Mouse (Mus musculus): Measurements from ENCODE around the gene Stxbp2. TPM values are rescaled to one million over a fixed set of nuclear protein-coding genes. Genes with fewer than 3 reads are reported as not detected.
A peak's percentile ranks its signal among the peaks of the same experiment; 100 is the strongest.

The Stxbp2 gene
- polyA plus RNA-seq, 1 experiment from 2014 or later = 16.7 TPM

DNA sequence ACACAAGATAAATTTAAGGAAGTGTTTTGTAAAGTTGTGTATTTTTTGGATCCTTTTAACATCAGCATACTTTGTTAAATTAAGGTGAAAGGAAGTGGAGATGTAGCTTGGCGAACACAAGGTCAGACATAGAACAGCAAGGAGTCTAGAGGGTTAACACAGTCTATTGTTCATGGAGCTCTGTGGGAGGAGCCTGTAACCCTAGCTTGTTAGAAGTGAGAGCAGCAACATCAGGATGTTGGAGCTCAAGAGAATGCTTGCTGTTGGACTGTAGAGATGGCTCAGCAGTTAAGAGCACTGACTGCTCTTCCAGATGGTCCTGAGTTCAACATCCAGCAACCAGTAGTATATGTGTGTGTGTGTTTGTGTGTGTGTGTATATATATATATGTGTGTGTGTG, 18.2 kb downstream of the Stxbp2 start:
- Histone ChIP-seq H3K27me3 (ENCODE audit: control insufficient read depth, insufficient read depth, low read length) (no peaks in the 10 kb centered on the region), H3K27ac (ENCODE audit: low read depth, low read length) (no peak overlapping the region), H3K4me3 (ENCODE audit: low read depth, low read length) (no peak overlapping the region), H3K9me3 (ENCODE audit: control insufficient read depth, low read length) (no peaks in the 10 kb centered on the region), H3K9ac (ENCODE audit: low read length) (no peak overlapping the region), H3K4me2 (no peak overlapping the region), H3K36me3 (ENCODE audit: control insufficient read depth, insufficient read depth, low read length) (no peaks in the 10 kb centered on the region), H3K4me1 (ENCODE audit: control insufficient read depth, insufficient read depth, low read length) (no peaks in the 10 kb centered on the region)
- WGBS = 27% methylated on average over 1 of the region's 1 CpGs
- DNase-seq (ENCODE audit: low spot score, missing footprints) (no peak), ATAC-seq (ENCODE audit: low FRiP score) (no peak)

DNA sequence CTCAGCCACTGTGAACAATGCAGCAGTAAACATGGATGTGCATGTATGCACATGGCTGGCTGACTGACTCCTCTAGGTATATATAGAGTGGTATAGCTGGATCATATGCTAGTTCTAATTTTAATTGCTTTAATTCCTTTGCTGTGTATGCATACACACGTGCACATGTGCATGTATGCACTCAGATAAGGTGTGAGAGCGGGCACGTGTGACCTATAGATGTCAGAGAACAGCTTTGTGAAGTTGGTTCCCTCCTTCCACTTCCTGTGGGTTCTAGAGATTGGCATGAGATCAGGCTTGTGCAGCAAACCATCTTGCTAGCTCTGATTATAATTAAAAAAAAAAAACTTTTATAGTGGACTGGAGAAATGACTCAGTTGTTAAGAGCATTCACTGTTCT, 22.1 kb downstream of the Stxbp2 start:
- no peak for DNase-seq (ENCODE audit: low spot score, missing footprints)
- H3K4me2 ChIP-seq = no peak overlapping the region
- no peak overlapping the region for H3K27ac ChIP-seq (ENCODE audit: low read depth, low read length)
- H3K9ac ChIP-seq (ENCODE audit: low read length) = no peak overlapping the region
- H3K4me1 ChIP-seq (ENCODE audit: control insufficient read depth, insufficient read depth, low read length) = peaks cover 8% of the 10 kb centered on the region
- H3K4me3 ChIP-seq (ENCODE audit: low read depth, low read length) = no peak overlapping the region
- no peaks in the 10 kb centered on the region for H3K9me3 ChIP-seq (ENCODE audit: control insufficient read depth, low read length)
- no peaks in the 10 kb centered on the region for H3K36me3 ChIP-seq (ENCODE audit: control insufficient read depth, insufficient read depth, low read length)
- no peak for ATAC-seq (ENCODE audit: low FRiP score)
- 71% methylated on average over 3 of the region's 3 CpGs for WGBS
- no peaks in the 10 kb centered on the region for H3K27me3 ChIP-seq (ENCODE audit: control insufficient read depth, insufficient read depth, low read length)

DNA sequence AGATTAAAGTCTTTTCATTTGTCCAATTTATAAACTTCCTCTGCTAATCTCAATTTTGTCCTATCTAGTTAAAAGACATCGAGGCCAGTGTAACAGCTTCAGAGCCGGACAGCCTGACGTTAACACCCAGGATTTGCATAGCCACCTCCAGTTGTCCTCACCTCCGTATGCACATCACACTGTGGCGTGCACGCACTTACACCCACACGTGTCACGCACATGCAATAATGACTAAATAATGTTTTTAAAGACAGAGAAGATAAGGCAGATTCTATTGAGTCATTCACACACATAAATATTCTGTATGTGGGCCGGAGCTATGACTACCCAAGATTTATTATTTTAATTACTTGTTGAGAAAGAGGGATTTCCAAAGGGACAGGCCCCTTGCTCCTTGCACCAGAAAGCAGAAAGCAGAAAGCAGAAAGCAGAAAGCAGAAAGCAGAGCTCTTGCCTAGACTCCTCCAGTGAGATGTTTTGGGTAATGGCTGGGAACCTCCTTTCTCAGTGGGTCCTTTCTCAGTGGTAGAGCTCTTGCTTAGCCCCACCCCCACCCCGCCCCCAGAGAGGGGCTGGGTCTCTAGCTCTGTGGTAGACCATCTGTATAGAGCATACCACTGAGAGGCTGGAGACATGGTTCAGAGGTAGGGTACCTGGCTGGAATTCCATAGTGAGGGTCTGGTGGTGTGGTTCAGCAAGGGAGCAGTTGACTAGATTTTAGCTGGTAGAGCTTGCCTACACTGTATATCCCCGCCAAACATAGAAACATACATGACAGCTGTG, 24.2 kb downstream of the Stxbp2 start:
- no peaks in the 10 kb centered on the region for H3K27me3 ChIP-seq (ENCODE audit: control insufficient read depth, insufficient read depth, low read length)
- no peaks in the 10 kb centered on the region for H3K36me3 ChIP-seq (ENCODE audit: control insufficient read depth, insufficient read depth, low read length)
- no peak overlapping the region for H3K9ac ChIP-seq (ENCODE audit: low read length)
- no peak overlapping the region for H3K4me2 ChIP-seq
- H3K4me1 ChIP-seq (ENCODE audit: control insufficient read depth, insufficient read depth, low read length) = peaks cover 8% of the 10 kb centered on the region
- H3K27ac ChIP-seq (ENCODE audit: low read depth, low read length) = no peak overlapping the region
- DNase-seq (ENCODE audit: low spot score, missing footprints) (no peak), ATAC-seq (ENCODE audit: low FRiP score) (no peak)
- no peak overlapping the region for H3K4me3 ChIP-seq (ENCODE audit: low read depth, low read length)
- WGBS = 75% methylated on average over 11 of the region's 11 CpGs
- H3K9me3 ChIP-seq (ENCODE audit: control insufficient read depth, low read length) = no peaks in the 10 kb centered on the region

DNA sequence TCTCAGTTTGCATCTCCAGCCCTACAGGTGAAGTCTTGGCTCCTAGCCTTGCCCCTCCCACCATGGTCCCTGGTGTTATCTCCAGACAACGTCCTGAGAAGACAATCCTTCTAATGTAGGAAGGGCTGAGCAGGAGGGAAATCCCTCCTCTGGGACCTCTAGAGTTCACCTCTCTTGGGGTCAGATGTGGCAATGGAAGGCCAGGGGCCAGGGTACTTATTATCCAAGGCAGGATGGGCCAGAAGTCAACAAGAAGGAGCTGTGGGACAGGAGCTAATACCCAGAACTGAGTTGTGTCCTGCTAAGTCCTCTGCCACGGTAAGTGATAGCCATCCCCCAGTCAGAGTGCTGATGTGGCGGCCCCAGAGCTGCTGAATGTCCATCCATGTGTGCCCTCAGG, 24.8 kb downstream of the Stxbp2 start, which contains the start of gene Retn:
Retn (plus strand) TSS at position 245 of the 400 bp plus-strand sequence.
- no peaks in the 10 kb centered on the region for H3K27me3 ChIP-seq (ENCODE audit: control insufficient read depth, insufficient read depth, low read length)
- ATAC-seq (ENCODE audit: low FRiP score) = no peak
- H3K27ac ChIP-seq (ENCODE audit: low read depth, low read length) = no peak within 1 kb of the TSS
- 84% methylated on average over 3 of the region's 3 CpGs for WGBS
- no peaks in the 10 kb centered on the region for H3K36me3 ChIP-seq (ENCODE audit: control insufficient read depth, insufficient read depth, low read length)
- DNase-seq (ENCODE audit: low spot score, missing footprints) = no peak
- no peak within 1 kb of the TSS for H3K9ac ChIP-seq (ENCODE audit: low read length)
- peaks cover 8% of the 10 kb centered on the region for H3K4me1 ChIP-seq (ENCODE audit: control insufficient read depth, insufficient read depth, low read length)
- no peak within 1 kb of the TSS for H3K4me2 ChIP-seq
- H3K4me3 ChIP-seq (ENCODE audit: low read depth, low read length) = no peak within 1 kb of the TSS
- H3K9me3 ChIP-seq (ENCODE audit: control insufficient read depth, low read length) = no peaks in the 10 kb centered on the region

DNA sequence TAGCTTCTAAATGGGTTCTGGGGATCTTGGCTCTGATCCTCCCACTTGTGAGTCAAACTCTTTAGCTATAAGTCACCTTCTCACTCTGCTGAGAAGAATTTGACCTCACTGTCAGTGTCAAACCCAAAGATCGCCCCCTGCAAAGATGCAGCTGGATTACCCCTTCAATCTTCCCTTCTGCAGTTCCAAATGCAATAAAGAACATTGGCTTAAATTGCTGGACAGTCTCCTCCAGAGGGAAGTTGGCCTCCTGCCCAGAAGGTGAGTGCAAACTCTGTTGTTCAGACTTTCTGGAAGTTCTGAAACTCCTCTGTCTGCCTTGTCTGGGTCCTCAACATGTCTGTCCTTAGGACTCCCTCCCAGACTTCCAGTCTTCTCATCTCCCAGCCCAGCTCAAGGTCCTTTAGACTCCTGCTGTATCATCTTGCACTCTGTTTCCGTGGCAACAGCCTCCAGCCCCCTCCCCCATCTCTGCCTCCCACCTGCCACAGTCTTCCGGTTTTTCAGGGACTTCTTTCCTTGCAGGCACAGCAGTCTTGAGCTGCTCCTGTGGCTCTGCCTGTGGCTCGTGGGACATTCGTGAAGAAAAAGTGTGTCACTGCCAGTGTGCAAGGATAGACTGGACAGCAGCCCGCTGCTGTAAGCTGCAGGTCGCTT, 26.1 kb downstream of the Stxbp2 start:
- no peaks in the 10 kb centered on the region for H3K27me3 ChIP-seq (ENCODE audit: control insufficient read depth, insufficient read depth, low read length)
- ATAC-seq (ENCODE audit: low FRiP score) = peak; percentile 67; the same call in 1 of the 2 replicates
- 27% methylated on average over 7 of the region's 7 CpGs for WGBS
- H3K27ac ChIP-seq (ENCODE audit: low read depth, low read length) = no peak overlapping the region
- H3K4me1 ChIP-seq (ENCODE audit: control insufficient read depth, insufficient read depth, low read length) = peaks cover 8% of the 10 kb centered on the region
- peak overlapping the region; percentile 24 for H3K4me2 ChIP-seq
- H3K9me3 ChIP-seq (ENCODE audit: control insufficient read depth, low read length) = no peaks in the 10 kb centered on the region
- 0 out of 2 replicates have a peak overlapping the region, but pooled peaks have one; percentile 12 for H3K9ac ChIP-seq (ENCODE audit: low read length)
- peak; percentile 87 for DNase-seq (ENCODE audit: low spot score, missing footprints)
- H3K36me3 ChIP-seq (ENCODE audit: control insufficient read depth, insufficient read depth, low read length) = no peaks in the 10 kb centered on the region
- no peak overlapping the region for H3K4me3 ChIP-seq (ENCODE audit: low read depth, low read length)

DNA sequence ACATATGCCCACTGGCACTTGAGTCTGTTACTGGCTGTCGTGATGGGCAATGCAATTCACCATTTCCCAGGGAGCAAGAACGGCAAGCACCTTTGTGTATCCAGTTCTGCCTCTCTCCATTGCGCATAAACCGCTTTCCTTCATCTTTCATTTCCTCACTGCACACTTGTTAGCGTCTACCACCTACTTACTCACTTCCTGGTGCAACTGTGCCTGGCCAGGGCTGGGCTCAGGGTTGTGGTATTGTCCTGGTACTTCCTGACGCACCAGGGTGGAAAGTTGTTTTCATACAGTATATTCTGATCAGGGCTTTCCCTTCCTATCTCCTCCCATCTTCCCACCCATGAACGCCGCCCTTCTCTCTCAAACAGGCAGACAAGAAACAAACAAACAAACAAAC, 30.1 kb downstream of the Stxbp2 start:
- H3K9ac ChIP-seq (ENCODE audit: low read length) = no peak overlapping the region
- no peak overlapping the region for H3K4me3 ChIP-seq (ENCODE audit: low read depth, low read length)
- peaks cover 8% of the 10 kb centered on the region for H3K4me1 ChIP-seq (ENCODE audit: control insufficient read depth, insufficient read depth, low read length)
- H3K27me3 ChIP-seq (ENCODE audit: control insufficient read depth, insufficient read depth, low read length) = no peaks in the 10 kb centered on the region
- no peaks in the 10 kb centered on the region for H3K36me3 ChIP-seq (ENCODE audit: control insufficient read depth, insufficient read depth, low read length)
- H3K9me3 ChIP-seq (ENCODE audit: control insufficient read depth, low read length) = no peaks in the 10 kb centered on the region
- no peak for DNase-seq (ENCODE audit: low spot score, missing footprints)
- no peak for ATAC-seq (ENCODE audit: low FRiP score)
- 83% methylated on average over 8 of the region's 8 CpGs for WGBS
- H3K4me2 ChIP-seq = no peak overlapping the region
- no peak overlapping the region for H3K27ac ChIP-seq (ENCODE audit: low read depth, low read length)

DNA sequence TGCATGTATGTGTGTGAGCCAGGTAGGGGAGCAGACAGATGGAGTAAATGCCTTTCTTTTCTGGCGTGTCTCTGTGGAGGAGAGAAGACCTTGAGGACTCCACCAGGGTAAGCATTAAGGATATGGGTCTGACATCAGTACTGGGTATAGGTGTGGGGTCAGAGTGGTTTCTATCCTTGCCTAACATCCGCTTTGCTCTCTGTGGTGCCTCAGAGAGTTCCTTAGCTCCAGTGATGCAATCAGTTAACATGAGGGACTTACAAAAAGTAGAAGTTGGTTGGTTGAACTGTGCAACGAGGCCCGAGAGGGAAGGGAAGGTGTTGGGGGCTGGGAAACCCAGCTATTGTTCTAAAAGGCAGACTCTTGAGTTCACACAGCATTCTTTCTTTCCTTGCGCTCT, 33.6 kb downstream of the Stxbp2 start:
- no peak for ATAC-seq (ENCODE audit: low FRiP score)
- no peak for DNase-seq (ENCODE audit: low spot score, missing footprints)
- no peak overlapping the region for H3K4me2 ChIP-seq
- no peak overlapping the region for H3K4me3 ChIP-seq (ENCODE audit: low read depth, low read length)
- H3K4me1 ChIP-seq (ENCODE audit: control insufficient read depth, insufficient read depth, low read length) = no peaks in the 10 kb centered on the region
- H3K27me3 ChIP-seq (ENCODE audit: control insufficient read depth, insufficient read depth, low read length) = no peaks in the 10 kb centered on the region
- H3K27ac ChIP-seq (ENCODE audit: low read depth, low read length) = no peak overlapping the region
- H3K9me3 ChIP-seq (ENCODE audit: control insufficient read depth, low read length) = no peaks in the 10 kb centered on the region
- WGBS = 71% methylated on average over 5 of the region's 5 CpGs
- no peak overlapping the region for H3K9ac ChIP-seq (ENCODE audit: low read length)
- H3K36me3 ChIP-seq (ENCODE audit: control insufficient read depth, insufficient read depth, low read length) = no peaks in the 10 kb centered on the region

DNA sequence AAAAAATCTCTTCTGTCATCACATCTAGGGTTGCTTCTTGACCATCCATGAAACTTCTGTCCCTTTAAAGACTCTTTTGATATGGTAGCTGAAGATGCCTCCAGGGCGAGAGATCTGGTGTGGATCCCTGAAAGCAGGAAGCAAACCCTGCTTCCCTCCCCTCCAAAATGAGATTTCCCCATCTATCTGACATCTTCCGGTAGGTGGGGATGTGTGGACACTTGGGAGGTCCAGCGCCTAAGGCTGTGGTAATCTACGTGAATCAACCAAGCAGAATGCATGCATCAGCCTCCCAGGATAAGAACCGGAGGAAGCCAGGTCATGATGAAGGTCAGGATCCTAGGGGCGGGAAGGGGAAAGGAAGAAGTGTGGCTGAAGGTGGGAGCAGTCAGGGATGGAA, 34.8 kb downstream of the Stxbp2 start, which contains the start of gene Mcemp1:
Mcemp1 (plus strand) TSS at position 248 of the 400 bp plus-strand sequence.
- H3K27ac ChIP-seq (ENCODE audit: low read depth, low read length) = no peak within 1 kb of the TSS
- no peak within 1 kb of the TSS for H3K4me2 ChIP-seq
- WGBS = 73% methylated on average over 6 of the region's 6 CpGs
- H3K4me3 ChIP-seq (ENCODE audit: low read depth, low read length) = no peak within 1 kb of the TSS
- DNase-seq (ENCODE audit: low spot score, missing footprints) = no peak
- H3K9ac ChIP-seq (ENCODE audit: low read length) = no peak within 1 kb of the TSS
- H3K36me3 ChIP-seq (ENCODE audit: control insufficient read depth, insufficient read depth, low read length) = no peaks in the 10 kb centered on the region
- ATAC-seq (ENCODE audit: low FRiP score) = no peak
- no peaks in the 10 kb centered on the region for H3K27me3 ChIP-seq (ENCODE audit: control insufficient read depth, insufficient read depth, low read length)
- H3K4me1 ChIP-seq (ENCODE audit: control insufficient read depth, insufficient read depth, low read length) = no peaks in the 10 kb centered on the region
- no peaks in the 10 kb centered on the region for H3K9me3 ChIP-seq (ENCODE audit: control insufficient read depth, low read length)

DNA sequence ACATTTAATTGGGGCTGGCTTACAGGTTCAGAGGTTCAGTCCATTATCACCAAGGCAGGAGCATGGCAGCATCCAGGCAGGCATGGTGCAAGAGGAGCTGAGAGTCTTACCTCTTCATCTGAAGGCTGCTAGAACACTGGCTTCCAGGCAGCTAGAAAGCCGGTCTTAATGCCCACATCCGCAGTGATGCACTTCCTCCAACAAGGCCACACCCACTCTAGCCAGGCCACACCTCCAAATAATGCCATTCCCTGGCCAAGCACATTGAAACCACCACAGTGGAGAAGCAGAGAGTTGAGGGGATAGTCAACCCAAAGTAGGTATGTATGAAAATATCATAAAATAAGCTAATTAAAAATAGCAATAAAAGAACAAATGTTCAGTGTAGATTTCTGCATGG, 39.6 kb downstream of the Stxbp2 start:
- DNase-seq (ENCODE audit: low spot score, missing footprints) = no peak
- H3K27me3 ChIP-seq (ENCODE audit: control insufficient read depth, insufficient read depth, low read length) = no peaks in the 10 kb centered on the region
- H3K4me2 ChIP-seq = no peak overlapping the region
- no peak for ATAC-seq (ENCODE audit: low FRiP score)
- WGBS = 89% methylated on average over 2 of the region's 2 CpGs
- H3K9ac ChIP-seq (ENCODE audit: low read length) = no peak overlapping the region
- H3K36me3 ChIP-seq (ENCODE audit: control insufficient read depth, insufficient read depth, low read length) = no peaks in the 10 kb centered on the region
- no peak overlapping the region for H3K4me3 ChIP-seq (ENCODE audit: low read depth, low read length)
- no peak overlapping the region for H3K27ac ChIP-seq (ENCODE audit: low read depth, low read length)
- H3K9me3 ChIP-seq (ENCODE audit: control insufficient read depth, low read length) = no peaks in the 10 kb centered on the region
- no peaks in the 10 kb centered on the region for H3K4me1 ChIP-seq (ENCODE audit: control insufficient read depth, insufficient read depth, low read length)
